Mouse (Mus musculus): ENCODE data around the gene Spata48. TPM values are rescaled to one million over a fixed set of nuclear protein-coding genes. Genes with fewer than 3 reads are reported as not detected.

Gene Spata48
- polyA plus RNA-seq, 1 experiment from 2014 or later: 0.83 TPM

- Histone ChIP-seq H3K9ac (no peak overlapping the region), H3K4me2 (replicated peaks) (no peak overlapping the region), H3K9me3 (no peaks in the 10 kb centered on the region), H3K27ac (no peak overlapping the region), H3K4me3 (no peak overlapping the region), H3K4me1 (no peaks in the 10 kb centered on the region), H3K27me3 (no peaks in the 10 kb centered on the region), H3K36me3 (no peaks in the 10 kb centered on the region)
- ATAC-seq (ENCODE audit: low FRiP score, low read depth): no peak
- WGBS: 85% methylated on average over 7 of the region's 7 CpGs
Measured at GRCm38 (mm10) chr11:11546903-11547511, 85.1 kb downstream of the Spata48 start.

- WGBS: 55% methylated on average over 7 of the region's 7 CpGs
- no peak overlapping the region for H3K4me2 ChIP-seq (replicated peaks)
Measured at GRCm38 (mm10) chr11:11547597-11548240, 85.8 kb downstream of the Spata48 start.

GRCm38 (mm10) chr11:11555563-11555962, 93.7 kb downstream of the Spata48 start:
- H3K4me2 ChIP-seq (replicated peaks): no peak overlapping the region
- H3K9me3 ChIP-seq: no peaks in the 10 kb centered on the region
- H3K27ac ChIP-seq: no peak overlapping the region
- no peak for ATAC-seq (ENCODE audit: low FRiP score, low read depth)
- no peaks in the 10 kb centered on the region for H3K4me1 ChIP-seq
- WGBS: 74% methylated on average over 8 of the region's 8 CpGs
- no peaks in the 10 kb centered on the region for H3K36me3 ChIP-seq
- H3K9ac ChIP-seq: no peak overlapping the region
- peaks cover 3% of the 10 kb centered on the region; the same call in 1 of the 2 replicates for H3K27me3 ChIP-seq
- no peak overlapping the region for H3K4me3 ChIP-seq

More at GRCm38 (mm10) chr11:11547597-11548240, 85.8 kb downstream of the Spata48 start:
- H3K9me3 ChIP-seq: no peaks in the 10 kb centered on the region
- H3K27me3 ChIP-seq: no peaks in the 10 kb centered on the region
- H3K4me3 ChIP-seq: no peak overlapping the region
- no peak for ATAC-seq (ENCODE audit: low FRiP score, low read depth)
- no peaks in the 10 kb centered on the region for H3K4me1 ChIP-seq
- H3K9ac ChIP-seq: no peak overlapping the region
- H3K27ac ChIP-seq: no peak overlapping the region
- no peaks in the 10 kb centered on the region for H3K36me3 ChIP-seq

GRCm38 (mm10) chr11:11556186-11556585, 94.3 kb downstream of the Spata48 start:
- Histone ChIP-seq H3K4me3 (no peak overlapping the region), H3K9ac (no peak overlapping the region), H3K4me1 (no peaks in the 10 kb centered on the region), H3K27ac (no peak overlapping the region), H3K27me3 (peaks cover 3% of the 10 kb centered on the region; the same call in 1 of the 2 replicates), H3K36me3 (no peaks in the 10 kb centered on the region), H3K9me3 (no peaks in the 10 kb centered on the region), H3K4me2 (replicated peaks) (no peak overlapping the region)
- no peak for ATAC-seq (ENCODE audit: low FRiP score, low read depth)
- WGBS: 71% methylated on average over 1 of the region's 1 CpGs

GRCm38 (mm10) chr11:11557173-11557967, 95.5 kb downstream of the Spata48 start:
- H3K4me3 ChIP-seq: no peak overlapping the region
- no peak overlapping the region for H3K4me2 ChIP-seq (replicated peaks)
- ATAC-seq (ENCODE audit: low FRiP score, low read depth): no peak
- H3K27ac ChIP-seq: no peak overlapping the region
- H3K36me3 ChIP-seq: no peaks in the 10 kb centered on the region
- H3K4me1 ChIP-seq: no peaks in the 10 kb centered on the region
- H3K9ac ChIP-seq: no peak overlapping the region
- no peaks in the 10 kb centered on the region for H3K9me3 ChIP-seq
- peaks cover 3% of the 10 kb centered on the region; the same call in 1 of the 2 replicates for H3K27me3 ChIP-seq
- WGBS: 44% methylated on average over 11 of the region's 11 CpGs

- Histone ChIP-seq H3K4me3 (no peak overlapping the region), H3K4me2 (replicated peaks) (no peak overlapping the region), H3K27ac (no peak overlapping the region), H3K36me3 (no peaks in the 10 kb centered on the region), H3K27me3 (peaks cover 3% of the 10 kb centered on the region; the same call in 1 of the 2 replicates), H3K9me3 (no peaks in the 10 kb centered on the region), H3K4me1 (no peaks in the 10 kb centered on the region), H3K9ac (no peak overlapping the region)
- WGBS: 82% methylated on average over 3 of the region's 3 CpGs
- no peak for ATAC-seq (ENCODE audit: low FRiP score, low read depth)
Measured at GRCm38 (mm10) chr11:11558662-11559061, 96.8 kb downstream of the Spata48 start.

GRCm38 (mm10) chr11:11559099-11559686, 97.3 kb downstream of the Spata48 start:
- no peak overlapping the region for H3K4me3 ChIP-seq
- H3K36me3 ChIP-seq: no peaks in the 10 kb centered on the region
- WGBS: 87% methylated on average over 7 of the region's 7 CpGs
- H3K4me1 ChIP-seq: no peaks in the 10 kb centered on the region
- no peak overlapping the region for H3K9ac ChIP-seq
- H3K27ac ChIP-seq: no peak overlapping the region
- no peak for ATAC-seq (ENCODE audit: low FRiP score, low read depth)
- no peaks in the 10 kb centered on the region for H3K9me3 ChIP-seq
- no peak overlapping the region for H3K4me2 ChIP-seq (replicated peaks)
- H3K27me3 ChIP-seq: peaks cover 3% of the 10 kb centered on the region; the same call in 1 of the 2 replicates

GRCm38 (mm10) chr11:11561118-11561517, 99.2 kb downstream of the Spata48 start:
- no peak overlapping the region for H3K4me2 ChIP-seq (replicated peaks)
- no peak overlapping the region for H3K27ac ChIP-seq
- no peaks in the 10 kb centered on the region for H3K9me3 ChIP-seq
- H3K27me3 ChIP-seq: peaks cover 3% of the 10 kb centered on the region; the same call in 1 of the 2 replicates
- WGBS: 89% methylated on average over 6 of the region's 6 CpGs
- no peaks in the 10 kb centered on the region for H3K36me3 ChIP-seq
- no peaks in the 10 kb centered on the region for H3K4me1 ChIP-seq
- no peak for ATAC-seq (ENCODE audit: low FRiP score, low read depth)
- H3K9ac ChIP-seq: no peak overlapping the region
- H3K4me3 ChIP-seq: no peak overlapping the region

GRCm38 (mm10) chr11:11564266-11565044, 102.6 kb downstream of the Spata48 start:
- H3K4me2 ChIP-seq (replicated peaks): no peak overlapping the region
- no peak overlapping the region for H3K9ac ChIP-seq
- 82% methylated on average over 7 of the region's 7 CpGs for WGBS
- no peak overlapping the region for H3K4me3 ChIP-seq
- H3K27me3 ChIP-seq: no peaks in the 10 kb centered on the region
- H3K36me3 ChIP-seq: no peaks in the 10 kb centered on the region
- H3K9me3 ChIP-seq: no peaks in the 10 kb centered on the region
- no peak overlapping the region for H3K27ac ChIP-seq
- H3K4me1 ChIP-seq: no peaks in the 10 kb centered on the region
- no peak for ATAC-seq (ENCODE audit: low FRiP score, low read depth)
